Mouse (Mus musculus): ENCODE results near the gene Hip1r.
A peak's percentile ranks its signal among the peaks of the same experiment; 100 is the strongest.

The Hip1r gene

GRCm38 (mm10) chr5:123997211-123997751, 23.9 kb downstream of the Hip1r start:
- no peak for DNase-seq (ENCODE audit: low read depth)

- DNase-seq (ENCODE audit: low read depth) = no peak
Measured at GRCm38 (mm10) chr5:123997811-123998210, 24.4 kb downstream of the Hip1r start.

- DNase-seq (ENCODE audit: low read depth) = no peak
Measured at GRCm38 (mm10) chr5:123998370-123998769, 24.9 kb downstream of the Hip1r start.

DNA sequence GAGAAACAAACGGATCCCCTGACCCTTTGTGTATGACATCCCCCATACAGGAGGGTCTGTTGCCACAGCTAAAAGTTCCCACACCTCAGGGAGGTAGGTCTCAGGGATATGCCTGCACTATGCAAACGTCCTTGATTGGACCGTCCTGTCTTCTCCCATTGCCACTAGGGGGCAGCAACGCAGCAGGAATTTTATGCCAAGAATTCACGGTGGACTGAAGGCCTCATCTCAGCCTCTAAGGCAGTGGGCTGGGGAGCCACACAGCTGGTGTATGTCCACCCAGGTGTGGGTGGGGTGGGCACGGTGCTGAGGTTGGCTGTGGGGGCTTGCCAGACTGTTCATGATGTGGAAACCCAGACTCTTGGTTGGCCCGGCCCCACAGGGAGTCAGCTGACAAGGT, 27.4 kb downstream of the Hip1r start:
- peak; percentile 82 for DNase-seq (ENCODE audit: low read depth)

GRCm38 (mm10) chr5:124001274-124001673, 27.8 kb downstream of the Hip1r start:
- no peak for DNase-seq (ENCODE audit: low read depth)

GRCm38 (mm10) chr5:124002876-124003275, 29.4 kb downstream of the Hip1r start:
- DNase-seq (ENCODE audit: low read depth) = no peak

DNA sequence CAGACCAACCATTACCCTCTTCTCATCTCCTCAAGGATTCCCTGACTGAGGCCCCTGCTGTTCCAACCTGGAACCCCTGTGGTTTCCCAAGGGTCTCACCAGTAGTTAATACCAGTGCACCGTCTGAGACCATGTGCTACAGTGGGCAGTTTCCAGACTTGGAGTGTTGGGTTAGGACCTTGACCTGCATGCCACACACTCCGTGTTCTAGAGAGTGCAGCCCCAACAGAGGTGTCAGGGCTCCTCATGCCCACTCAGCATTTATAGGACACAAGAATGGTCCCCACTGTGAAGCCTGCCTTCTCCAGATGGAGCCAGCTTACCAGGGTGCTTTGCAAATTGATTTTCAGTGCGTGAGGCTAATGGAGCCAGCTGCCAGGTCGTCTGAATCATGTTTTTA, 29.9 kb downstream of the Hip1r start:
- DNase-seq (ENCODE audit: low read depth) = no peak

DNA sequence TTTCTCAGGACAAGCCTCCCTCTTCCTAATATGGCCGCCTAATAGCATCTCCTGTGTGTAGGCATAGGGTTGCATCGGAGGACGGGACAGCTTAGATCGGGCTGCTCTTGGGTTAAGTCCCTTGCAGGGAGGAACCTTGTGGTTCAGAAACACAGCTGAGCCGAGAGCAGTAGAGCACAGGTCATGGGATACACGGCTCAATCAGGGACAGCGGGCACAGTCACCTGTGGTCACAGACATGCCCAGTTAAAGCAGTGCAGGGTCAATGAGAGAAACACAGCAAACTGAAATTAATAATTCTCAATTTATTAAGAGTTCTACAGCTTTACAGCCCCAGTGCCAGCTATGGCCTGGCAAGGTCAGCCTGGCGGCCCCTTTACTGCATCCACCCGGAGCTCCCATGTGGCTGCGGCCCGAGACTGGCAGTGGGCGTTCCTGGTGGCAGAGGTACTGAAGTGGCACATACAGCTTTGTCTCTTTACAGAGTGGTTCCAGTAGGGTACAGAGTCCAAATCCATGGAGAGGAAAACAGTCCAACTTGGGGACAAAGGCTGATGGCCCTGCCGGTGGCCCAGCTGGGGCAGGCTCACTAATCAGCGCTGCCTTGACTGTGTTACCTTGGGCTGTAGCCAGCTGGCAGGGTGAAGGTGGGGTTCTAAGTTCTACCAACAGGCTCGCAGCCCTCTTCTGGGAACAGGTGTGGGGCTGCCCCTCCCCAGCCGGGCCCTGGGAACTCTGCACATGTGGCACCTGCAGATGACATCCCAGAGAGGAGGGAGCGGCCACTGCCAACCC, 31.1 kb downstream of the Hip1r start:
- no peak for DNase-seq (ENCODE audit: low read depth)

DNA sequence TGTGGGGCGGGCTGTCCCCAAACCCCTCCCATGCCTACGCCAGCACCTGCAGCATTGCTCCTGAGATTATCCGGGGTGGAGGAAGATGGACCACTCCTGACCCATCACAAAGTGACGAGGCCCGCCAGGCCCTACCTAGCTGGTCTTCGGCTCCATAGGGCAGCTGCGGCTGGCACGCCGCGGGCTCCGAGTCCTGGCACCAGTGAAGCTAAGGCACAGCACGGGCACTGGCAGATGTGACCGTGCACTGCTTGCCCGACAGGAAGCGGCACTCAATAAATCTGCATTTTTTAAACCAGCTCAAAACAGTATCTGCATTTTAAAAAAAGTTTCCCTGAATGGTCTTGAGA, 31.7 kb downstream of the Hip1r start:
- DNase-seq (ENCODE audit: low read depth) = no peak

GRCm38 (mm10) chr5:124005591-124005990, 32.2 kb downstream of the Hip1r start:
- DNase-seq (ENCODE audit: low read depth) = no peak

GRCm38 (mm10) chr5:124006082-124006873, 32.9 kb downstream of the Hip1r start:
- DNase-seq (ENCODE audit: low read depth) = no peak

DNA sequence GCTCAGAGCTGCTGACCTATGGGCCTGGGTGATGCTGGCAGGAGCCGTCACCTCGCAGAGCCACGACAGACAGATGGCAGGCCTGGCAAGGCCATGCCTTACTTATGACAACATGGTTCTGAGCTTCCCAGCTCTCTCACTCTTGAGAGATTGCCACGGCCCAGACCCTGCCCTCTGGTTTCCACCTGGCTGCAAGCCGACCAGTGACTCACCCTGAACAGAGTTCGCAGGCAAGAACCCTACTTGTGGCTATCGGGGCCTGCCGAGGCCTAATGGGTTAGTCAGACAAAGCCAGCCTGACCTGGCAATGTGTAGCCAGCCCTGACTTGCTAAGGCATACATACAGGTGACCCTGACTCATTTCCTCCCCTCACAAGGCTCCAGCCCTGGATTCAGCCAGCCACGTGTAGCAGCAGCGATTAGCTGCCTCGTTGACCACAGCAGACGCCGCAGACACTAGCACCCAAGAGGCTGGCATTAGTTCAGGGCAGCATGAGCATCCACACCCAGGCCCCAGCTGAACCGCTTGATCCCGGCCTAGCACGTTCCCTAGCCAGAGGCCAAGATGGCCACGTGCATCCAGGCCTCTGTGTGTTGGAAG, 33.6 kb downstream of the Hip1r start:
- peak; percentile 97 for DNase-seq (ENCODE audit: low read depth)

DNA sequence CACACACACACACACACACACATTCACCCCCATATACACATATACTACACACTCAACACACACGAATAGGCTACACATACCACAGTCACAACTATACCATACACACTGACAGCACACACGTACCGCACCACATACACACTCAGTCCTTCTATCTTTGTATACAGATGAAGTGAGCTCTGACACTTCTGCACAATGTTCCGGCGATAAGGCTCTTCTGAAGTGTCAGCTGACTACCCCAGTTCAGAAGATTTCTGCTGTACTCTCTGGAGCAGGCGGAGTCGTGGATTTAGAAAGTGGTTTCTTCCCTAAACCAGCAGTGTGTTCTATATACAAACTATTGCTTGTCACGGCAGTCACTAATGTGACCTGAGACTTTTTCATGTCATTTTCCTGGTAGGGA, 36.6 kb downstream of the Hip1r start:
- no peak for DNase-seq (ENCODE audit: low read depth)

DNA sequence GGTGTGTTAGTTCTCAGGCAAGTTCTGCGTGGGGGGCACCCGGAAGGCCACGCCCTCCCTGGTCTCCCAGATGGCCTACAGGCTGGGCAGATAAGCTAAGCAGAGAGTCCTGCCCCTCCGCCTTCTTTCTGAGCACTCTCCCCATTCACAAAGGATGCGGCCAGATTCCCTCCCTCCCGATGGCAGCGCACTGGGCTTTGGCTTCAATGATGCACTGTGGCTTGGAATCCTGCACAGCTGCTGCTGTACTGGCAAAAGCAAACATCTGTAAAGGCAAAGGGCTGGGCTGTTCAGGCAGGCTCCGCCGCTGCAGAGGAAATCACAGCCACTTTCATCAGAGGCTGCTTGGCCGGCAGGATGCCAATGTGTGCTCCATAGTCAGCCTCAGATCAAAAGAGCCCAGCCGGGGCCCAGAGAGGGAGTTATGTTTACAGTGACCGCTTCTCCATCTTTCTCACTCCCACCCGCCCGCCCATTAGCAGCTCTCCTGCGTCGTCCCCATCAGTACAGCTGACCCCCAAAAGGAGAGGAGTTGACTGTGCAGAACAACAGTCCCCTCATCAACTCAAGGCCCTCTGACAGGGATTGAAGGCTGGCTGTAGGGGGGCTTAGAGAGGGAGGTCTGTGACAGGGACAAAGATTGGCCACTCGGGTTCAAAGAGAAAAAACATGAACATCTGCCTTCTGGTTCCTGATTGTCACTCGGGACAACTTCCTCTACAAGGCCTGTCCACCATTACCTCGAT, 37.7 kb downstream of the Hip1r start:
- DNase-seq (ENCODE audit: low read depth) = no peak

GRCm38 (mm10) chr5:124011927-124012326, 38.5 kb downstream of the Hip1r start:
- peak; percentile 21 for DNase-seq (ENCODE audit: low read depth)

GRCm38 (mm10) chr5:124012885-124013284, 39.5 kb downstream of the Hip1r start:
- peak; percentile 81 for DNase-seq (ENCODE audit: low read depth)

GRCm38 (mm10) chr5:124013747-124014146, 40.3 kb downstream of the Hip1r start:
- DNase-seq (ENCODE audit: low read depth) = no peak

DNA sequence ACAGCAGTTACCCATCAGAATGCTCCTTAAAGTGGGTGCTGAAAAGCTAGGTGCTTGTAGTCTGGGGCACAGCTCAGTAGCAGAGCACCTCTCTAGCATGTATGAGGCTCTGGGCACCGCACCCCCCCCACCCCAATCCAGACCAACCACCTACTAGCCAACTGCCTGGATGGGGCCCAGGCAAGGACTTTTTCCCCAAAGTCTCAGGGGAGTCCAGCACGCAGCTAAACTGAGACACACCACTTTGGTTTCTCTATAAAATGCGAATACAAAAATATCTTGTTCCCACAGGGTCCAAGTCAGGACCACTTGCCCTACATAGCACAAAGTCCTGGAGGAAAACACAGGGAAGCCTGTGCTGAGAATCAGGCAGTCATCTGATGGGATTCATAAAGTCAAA, 40.8 kb downstream of the Hip1r start:
- no peak for DNase-seq (ENCODE audit: low read depth)

DNA sequence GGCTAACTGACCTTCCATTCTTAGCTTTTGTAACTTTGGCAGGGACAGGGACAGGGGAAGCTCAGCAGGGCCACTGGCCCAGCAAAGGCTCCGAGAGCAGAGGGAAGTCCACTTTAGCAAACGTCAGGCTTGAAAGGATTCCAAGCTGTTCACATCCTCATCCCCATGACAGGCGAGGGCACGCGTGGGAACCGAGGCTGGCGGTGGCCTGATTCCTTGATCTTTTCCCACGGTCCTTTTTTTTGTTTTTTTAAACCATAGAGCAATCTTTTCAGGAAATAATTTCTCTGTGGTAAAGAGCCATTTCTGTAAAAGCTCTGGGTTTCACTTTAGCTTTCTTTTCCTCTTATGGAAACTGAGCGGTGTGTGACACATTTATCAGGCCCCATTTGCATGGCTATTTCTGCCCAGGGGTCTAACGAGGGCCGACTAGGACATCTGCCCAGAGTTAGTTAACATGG, 41.4 kb downstream of the Hip1r start:
- peak; percentile 34 for DNase-seq (ENCODE audit: low read depth)

- no peak for DNase-seq (ENCODE audit: low read depth)
Measured at GRCm38 (mm10) chr5:124015727-124016126, 42.3 kb downstream of the Hip1r start.

- DNase-seq (ENCODE audit: low read depth) = peak; percentile 53
Measured at GRCm38 (mm10) chr5:124016291-124016821, 42.9 kb downstream of the Hip1r start.

DNA sequence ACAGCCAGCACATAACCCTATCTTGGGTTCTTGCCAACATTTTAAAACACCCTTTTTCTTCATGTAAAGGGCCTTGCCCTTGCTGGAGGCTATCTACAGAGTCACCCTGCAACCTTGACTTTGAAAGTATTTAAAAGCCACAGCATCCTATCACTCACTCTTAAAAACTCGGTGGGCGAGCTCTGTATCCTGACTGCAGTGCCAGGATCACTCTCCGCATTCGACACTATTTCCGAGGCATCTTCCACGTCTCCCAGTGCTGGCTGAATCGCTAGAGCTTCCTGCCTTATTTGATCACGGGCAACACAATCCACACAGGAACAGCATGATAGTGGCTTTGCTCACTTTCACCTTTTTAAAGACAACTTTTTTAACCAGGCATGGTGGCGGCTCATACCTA, 44.5 kb downstream of the Hip1r start:
- DNase-seq (ENCODE audit: low read depth) = peak; percentile 36

All from 416B (cell line).